Comparison of ENCODE assay signal across 1 mouse cellular context in genomic region chr11:120492024-120492877, GRCm38 (mm10).
TF ChIP-seq lines count a peak whose summit lies in the region.

No protein-coding gene starts in this region.

TF ChIP-seq in CH12.LX, 34 proteins besides CTCF, POLR2A, EP300 and RAD21:
- no peak for TF ChIP-seq RCOR1 (conservative IDR thresholded peaks at IDR 0.05; ENCODE audit: low read depth, low read length)
- no peak for TF ChIP-seq ZNF384 (IDR thresholded peaks at IDR 0.05; ENCODE audit: low read depth, low read length)
- no peak for TF ChIP-seq JUN (IDR thresholded peaks at IDR 0.05; ENCODE audit: insufficient read depth, low read depth, low read length)
- peak; percentile 82 for TF ChIP-seq MXI1 (IDR thresholded peaks at IDR 0.05; ENCODE audit: low read depth, low read length)
- TF ChIP-seq NRF1 (IDR thresholded peaks at IDR 0.05; ENCODE audit: low read depth, low read length) = no peak
- TF ChIP-seq TCF12 (IDR thresholded peaks at IDR 0.05; ENCODE audit: low read depth, low read length) = no peak; the same call in none of the 2 replicates
- TF ChIP-seq ELF1 (IDR thresholded peaks at IDR 0.05; ENCODE audit: low read depth, low read length) = no peak
- TF ChIP-seq MYC (IDR thresholded peaks at IDR 0.05; ENCODE audit: low read depth, low read length) = peak; percentile 65; the same call in 1 of the 2 replicates
- TF ChIP-seq E2F4 (IDR thresholded peaks at IDR 0.05; ENCODE audit: insufficient replicate concordance, low read depth, low read length) = no peak
- TF ChIP-seq MAFK (IDR thresholded peaks at IDR 0.05; ENCODE audit: insufficient replicate concordance, low read length) = no peak
- no peak for TF ChIP-seq JUND (conservative IDR thresholded peaks at IDR 0.05; ENCODE audit: low read depth, low read length)
- peak; percentile 40; the same call in 1 of the 2 replicates for TF ChIP-seq UBTF (IDR thresholded peaks at IDR 0.05; ENCODE audit: low read depth, low read length)
- no peak for TF ChIP-seq PAX5 (IDR thresholded peaks at IDR 0.05; ENCODE audit: low read length)
- peak; percentile 92 for TF ChIP-seq MEF2A (IDR thresholded peaks at IDR 0.05; ENCODE audit: borderline replicate concordance, low read depth, low read length)
- 0 out of 2 replicates have a peak, but pooled peaks have one; percentile 15 for TF ChIP-seq IRF4 (IDR thresholded peaks at IDR 0.05; ENCODE audit: low read depth, low read length)
- peak; percentile 56 for TF ChIP-seq USF2 (conservative IDR thresholded peaks at IDR 0.05; ENCODE audit: low read depth, low read length)
- TF ChIP-seq USF1 (IDR thresholded peaks at IDR 0.05; ENCODE audit: low read depth, low read length) = peak; percentile 64
- TF ChIP-seq SMC3 (IDR thresholded peaks at IDR 0.05; ENCODE audit: low read depth, low read length) = no peak
- TF ChIP-seq MAZ (IDR thresholded peaks at IDR 0.05; ENCODE audit: low read depth, low read length) = peak; percentile 72; the same call in 1 of the 2 replicates
- peak; percentile 3; the same call in 1 of the 2 replicates for TF ChIP-seq CHD2 (IDR thresholded peaks at IDR 0.05; ENCODE audit: low read length)
- TF ChIP-seq ZKSCAN1 (IDR thresholded peaks at IDR 0.05; ENCODE audit: borderline replicate concordance, low read depth, low read length) = no peak
- TF ChIP-seq BHLHE40 (IDR thresholded peaks at IDR 0.05; ENCODE audit: low read depth, low read length) = peak; percentile 28
- TF ChIP-seq POLR2AphosphoS2 (IDR thresholded peaks at IDR 0.05; ENCODE audit: low read depth, low read length) = no peak
- TF ChIP-seq MAX (IDR thresholded peaks at IDR 0.05; ENCODE audit: low read length) = peak; percentile 87
- TF ChIP-seq ZC3H11A (IDR thresholded peaks at IDR 0.05; ENCODE audit: low read depth, low read length) = no peak
- TF ChIP-seq NELFE (IDR thresholded peaks at IDR 0.05; ENCODE audit: low read depth, low read length) = 0 out of 2 replicates have a peak, but pooled peaks have one; percentile 44
- peak; percentile 88 for TF ChIP-seq SIN3A (IDR thresholded peaks at IDR 0.05; ENCODE audit: low read length)
- peak; percentile 43 for TF ChIP-seq ETS1 (conservative IDR thresholded peaks at IDR 0.05; ENCODE audit: low read depth, low read length)
